Mouse (Mus musculus): ENCODE results near the gene Alkbh4.

Gene Alkbh4

GRCm38 (mm10) chr5:136182049-136182448 lies 46.1 kb downstream of the Alkbh4 start:
- no peak for DNase-seq

GRCm38 (mm10) chr5:136182830-136183229 lies 46.9 kb downstream of the Alkbh4 start:
- no peak for DNase-seq

GRCm38 (mm10) chr5:136183766-136184165 lies 47.8 kb downstream of the Alkbh4 start:
- DNase-seq: no peak

- peak; percentile 65 to 80 for DNase-seq
Measured at GRCm38 (mm10) chr5:136186723-136187122, 50.8 kb downstream of the Alkbh4 start.

Measured in lung, postnatal 4 days (tissue).